Mouse (Mus musculus) MEL (cell line): ENCODE measurements around the gene Npr1.

Experiments used
- CHD2 ChIP-seq: IDR thresholded peaks from 2 replicates; pipeline ENCODE4 v1.6.1; 2011; ENCODE audit warnings: low read length, improper control_type of control experiment
- CTCF ChIP-seq, 3 experiments: IDR thresholded peaks in 2 of 3; conservative IDR thresholded peaks in 1 of 3; 2 replicates each; pipeline ENCODE4 v1.5.1; 2011 to 2012; ENCODE audit warnings: low read length in 3 of 3, low read depth in 2 of 3, mild to moderate bottlenecking in 2 of 3, improper control_type of control experiment in 1 of 3, inconsistent platforms in 1 of 3, mixed read lengths in 1 of 3, moderate library complexity in 1 of 3; ENCODE audit not compliant: control insufficient read depth in 1 of 3, insufficient read depth in 1 of 3, poor library complexity in 1 of 3, severe bottlenecking in 1 of 3
- GATA1 ChIP-seq: IDR thresholded peaks from 2 replicates; pipeline ENCODE4 v1.6.1; 2011; ENCODE audit warnings: low read depth, low read length, improper control_type of control experiment
- POLR2A ChIP-seq, 2 experiments: IDR thresholded peaks; 2 replicates each; pipeline ENCODE4 v1.6.1; 2011 to 2012; ENCODE audit warnings: low read length in 2 of 2, mild to moderate bottlenecking in 2 of 2, control low read depth in 1 of 2, improper control_type of control experiment in 1 of 2, low read depth in 1 of 2, moderate library complexity in 1 of 2; ENCODE audit not compliant: control insufficient read depth in 1 of 2, insufficient read depth in 1 of 2, poor library complexity in 1 of 2

DNA sequence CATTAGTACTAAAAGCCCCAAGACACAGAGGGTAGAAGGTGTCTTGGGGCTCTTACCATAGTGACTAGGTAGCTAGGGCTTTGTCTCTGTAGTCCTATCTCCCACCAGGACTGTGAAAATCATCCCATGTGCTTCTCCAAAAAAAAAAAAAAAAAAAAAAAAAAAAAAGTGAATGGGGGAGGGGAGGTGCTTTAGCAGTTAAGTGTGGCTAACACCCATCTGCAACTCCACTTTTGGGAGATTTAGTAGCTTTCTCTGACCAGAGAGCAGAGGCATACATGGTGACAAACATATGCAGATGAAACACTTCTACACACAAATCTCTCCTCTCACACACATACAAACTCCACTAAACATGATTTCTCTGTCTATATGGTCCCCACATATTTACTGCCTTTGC lies 31.9 kb upstream of the Npr1 start:
- no peak for TF ChIP-seq CTCF (IDR thresholded peaks at IDR 0.05 in 2 of 3, conservative IDR thresholded peaks at IDR 0.05 in 1 of 3; ENCODE audit: control insufficient read depth in 1 of 3, insufficient read depth in 1 of 3, low read depth in 2 of 3, low read length in 3 of 3, poor library complexity in 1 of 3, severe bottlenecking in 1 of 3)
- TF ChIP-seq GATA1, result no peak
- TF ChIP-seq POLR2A (IDR thresholded peaks at IDR 0.05; ENCODE audit: control insufficient read depth in 1 of 2, insufficient read depth in 1 of 2, low read depth in 1 of 2, low read length in 2 of 2, poor library complexity in 1 of 2), result no peak
- TF ChIP-seq CHD2, result no peak
